Mouse (Mus musculus) hindbrain, embryonic 13.5 days (tissue): ENCODE measurements around the gene Ptchd3. TPM values are rescaled to one million over a fixed set of nuclear protein-coding genes. Genes with fewer than 3 reads are reported as not detected.
A peak's percentile ranks its signal among the peaks of the same experiment; 100 is the strongest.

ENCODE experiments used
- ATAC-seq: fragments of 200-750 bp; cut with Nextera tagmentation; 2 replicates; pipeline ENCODE4 v1.8.0; 2017; ENCODE audit warnings: moderate TSS enrichment; ENCODE audit not compliant: low FRiP score
- H3K27ac ChIP-seq: fragments of 300-500 bp; sonication (generic); 2 replicates; pipeline ENCODE4 v1.5.1; 2015; ENCODE audit warnings: inconsistent platforms, mild to moderate bottlenecking, moderate library complexity
- H3K27me3 ChIP-seq: fragments of 300-500 bp; sonication (generic); 2 replicates; pipeline ENCODE4 v1.6.1; 2015; ENCODE audit warnings: mild to moderate bottlenecking, inconsistent platforms
- H3K36me3 ChIP-seq: fragments of 300-500 bp; sonication (generic); 2 replicates; pipeline ENCODE4 v1.6.1; 2015; ENCODE audit warnings: mild to moderate bottlenecking, inconsistent platforms
- H3K4me1 ChIP-seq: fragments of 300-500 bp; sonication (generic); replicated peaks from 2 replicates; pipeline ENCODE4 v1.6.1; 2015; ENCODE audit warnings: inconsistent platforms
- H3K4me2 ChIP-seq: fragments of 300-500 bp; sonication (generic); 2 replicates; pipeline ENCODE4 v1.6.1; 2015; ENCODE audit warnings: inconsistent platforms, mild to moderate bottlenecking, moderate library complexity
- H3K4me3 ChIP-seq: fragments of 300-500 bp; sonication (generic); 2 replicates; pipeline ENCODE4 v1.5.1; 2015; ENCODE audit warnings: mild to moderate bottlenecking, inconsistent platforms
- H3K9ac ChIP-seq: fragments of 300-500 bp; sonication (generic); 2 replicates; pipeline ENCODE4 v1.6.1; 2015; ENCODE audit warnings: mild to moderate bottlenecking, inconsistent platforms
- H3K9me3 ChIP-seq: fragments of 300-500 bp; sonication (generic); 2 replicates; pipeline ENCODE4 v1.6.1; 2016; ENCODE audit warnings: inconsistent platforms
- WGBS: fragments of 180-500 bp; shearing (Covaris S2); methylation state at CpG from one replicate; pipeline ENCODE4 v1.1.7; 2015; 5-methylcytosine and 5-hydroxymethylcytosine counted together
- polyA plus RNA-seq: library from polyadenylated mRNA; unstranded; fragments of >200 nt; fragmentation: Nextera tagmentation; extraction: Ambion mirVana; gene quantifications from 2 replicates; pipeline ENCODE4 v1.2.1, GENCODE M21; 2015

The Ptchd3 gene
- polyA plus RNA-seq, 1 experiment from 2014 or later = not detected

- H3K27me3 ChIP-seq = no peaks in the 10 kb centered on the region
- H3K9me3 ChIP-seq = no peaks in the 10 kb centered on the region
- WGBS = 83% methylated on average over 2 of the region's 2 CpGs
- no peaks in the 10 kb centered on the region for H3K36me3 ChIP-seq
- ATAC-seq = no peak
- H3K4me3 ChIP-seq = no peak overlapping the region
- H3K9ac ChIP-seq = no peak overlapping the region
- H3K4me1 ChIP-seq = no peaks in the 10 kb centered on the region
- H3K4me2 ChIP-seq = no peak overlapping the region
- no peak overlapping the region for H3K27ac ChIP-seq
Observed at GRCm38 (mm10) chr11:121802743-121803142, 27.3 kb upstream of the Ptchd3 start.

DNA sequence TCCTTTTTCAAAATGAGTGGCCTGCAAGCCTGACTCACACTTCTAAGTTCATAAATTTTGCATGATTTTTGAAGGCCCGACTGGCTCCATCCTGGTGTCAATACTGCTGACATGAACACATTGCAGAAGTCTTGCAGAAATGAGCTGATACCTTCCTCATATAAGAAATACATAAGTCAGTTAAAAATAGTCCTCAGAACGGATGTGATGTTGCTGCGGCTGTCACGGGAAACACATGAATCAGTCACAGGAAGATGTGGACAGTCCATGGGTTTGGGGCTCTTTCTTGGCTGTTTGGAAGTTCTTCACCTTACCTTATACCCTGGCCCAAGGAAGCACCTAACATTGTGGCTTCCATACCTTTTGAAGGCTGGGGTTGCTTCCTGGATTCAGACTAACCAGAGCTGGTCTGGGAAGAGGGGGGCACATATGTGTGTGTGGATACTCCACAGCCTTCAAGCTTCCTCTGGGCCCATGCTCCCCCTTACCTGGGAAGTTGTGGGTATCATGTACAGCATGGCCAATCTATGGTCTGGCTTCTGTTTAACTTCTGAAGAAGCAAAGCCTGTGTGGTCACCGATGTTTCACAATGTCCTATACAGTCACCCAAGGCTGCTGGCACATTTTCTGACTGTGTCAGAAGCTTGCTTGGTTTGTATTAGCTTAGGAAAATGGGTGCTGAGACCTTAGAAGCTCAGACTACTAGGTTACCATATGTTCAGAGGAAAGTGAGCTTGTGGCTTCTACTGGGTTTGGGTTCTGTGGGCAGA lies 25.6 kb upstream of the Ptchd3 start:
- WGBS = 93% methylated on average over 5 of the region's 5 CpGs
- no peak overlapping the region for H3K4me2 ChIP-seq

DNA sequence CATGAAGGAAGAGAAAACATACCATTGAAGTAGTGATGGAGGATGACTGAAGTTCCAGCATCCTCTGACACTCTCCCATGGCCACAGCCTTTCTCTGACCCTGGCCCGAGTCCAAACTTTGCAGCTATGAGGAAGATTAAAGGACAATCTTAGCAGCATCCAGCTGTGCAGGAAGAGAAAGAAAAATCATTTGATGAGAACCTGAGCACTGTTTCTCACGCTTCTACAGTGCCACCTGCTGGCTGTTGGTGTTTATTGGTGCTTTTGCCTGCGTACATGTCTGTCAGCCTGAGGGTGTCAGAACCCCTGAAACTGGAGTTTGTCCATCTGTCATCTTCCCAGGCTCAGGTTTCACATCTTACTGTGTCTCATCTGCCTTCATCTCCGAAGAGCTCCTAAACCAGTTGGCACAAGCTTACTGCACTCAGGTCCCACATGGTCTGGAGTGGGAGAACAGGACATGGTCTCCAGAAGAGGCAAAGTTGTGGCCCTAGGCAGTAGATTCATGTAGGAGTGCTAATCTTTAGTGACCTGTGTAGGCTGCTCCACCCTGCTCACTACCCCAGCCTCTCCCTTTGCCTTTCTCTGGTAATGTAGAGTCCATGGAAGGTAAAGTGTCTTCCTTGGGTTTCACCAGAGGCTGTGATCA lies 21.7 kb upstream of the Ptchd3 start:
- ATAC-seq = no peak
- Histone ChIP-seq H3K9me3 (no peaks in the 10 kb centered on the region), H3K27ac (no peak overlapping the region), H3K4me2 (no peak overlapping the region), H3K4me1 (peaks cover 4% of the 10 kb centered on the region; the same call in 1 of the 2 replicates), H3K9ac (peak overlapping the region; percentile 35; the same call in 1 of the 2 replicates), H3K27me3 (no peaks in the 10 kb centered on the region), H3K4me3 (no peak overlapping the region), H3K36me3 (no peaks in the 10 kb centered on the region)
- 9% methylated on average over 4 of the region's 4 CpGs for WGBS

More for the DNA sequence above, 25.6 kb upstream of the Ptchd3 start:
- Histone ChIP-seq H3K36me3 (no peaks in the 10 kb centered on the region), H3K9ac (no peak overlapping the region), H3K9me3 (no peaks in the 10 kb centered on the region), H3K27ac (no peak overlapping the region), H3K4me1 (peaks cover 4% of the 10 kb centered on the region; the same call in 1 of the 2 replicates), H3K27me3 (no peaks in the 10 kb centered on the region), H3K4me3 (no peak overlapping the region)
- no peak for ATAC-seq

- 55% methylated on average over 1 of the region's 1 CpGs for WGBS
- Histone ChIP-seq H3K27ac (no peak overlapping the region), H3K36me3 (no peaks in the 10 kb centered on the region), H3K4me3 (no peak overlapping the region), H3K9ac (no peak overlapping the region), H3K27me3 (no peaks in the 10 kb centered on the region), H3K4me1 (peaks cover 4% of the 10 kb centered on the region; the same call in 1 of the 2 replicates), H3K4me2 (no peak overlapping the region), H3K9me3 (no peaks in the 10 kb centered on the region)
- no peak for ATAC-seq
Observed at GRCm38 (mm10) chr11:121808866-121809265, 21.2 kb upstream of the Ptchd3 start.

- Histone ChIP-seq H3K27me3 (no peaks in the 10 kb centered on the region), H3K36me3 (no peaks in the 10 kb centered on the region), H3K9ac (no peak overlapping the region), H3K4me1 (peaks cover 5% of the 10 kb centered on the region), H3K9me3 (no peaks in the 10 kb centered on the region), H3K4me2 (no peak overlapping the region), H3K4me3 (no peak overlapping the region), H3K27ac (no peak overlapping the region)
- WGBS = 49% methylated on average over 2 of the region's 2 CpGs
- no peak for ATAC-seq
Observed at GRCm38 (mm10) chr11:121845923-121846322, 15.9 kb downstream of the Ptchd3 start.

GRCm38 (mm10) chr11:121847790-121848299 lies 17.8 kb downstream of the Ptchd3 start:
- Histone ChIP-seq H3K4me3 (peak overlapping the region; percentile 53), H3K27me3 (no peaks in the 10 kb centered on the region), H3K9me3 (peaks cover 3% of the 10 kb centered on the region; the same call in 1 of the 2 replicates), H3K36me3 (no peaks in the 10 kb centered on the region), H3K4me2 (peak overlapping the region; percentile 70), H3K9ac (peak overlapping the region; percentile 76), H3K27ac (peak overlapping the region; percentile 88), H3K4me1 (peaks cover 5% of the 10 kb centered on the region)
- peak; percentile 99 for ATAC-seq
- under 1% methylated on average over 11 of the region's 11 CpGs for WGBS

Other genes starting within 250 kb of the Ptchd3 start
- 6.4 and 7.8 TPM in 2 replicates for gene B3gntl1, start 157.1 kb upstream of the Ptchd3 start, polyA plus RNA-seq
- gene Metrnl, start 128.7 kb upstream of the Ptchd3 start, polyA plus RNA-seq = 15.9 and 17.2 TPM in 2 replicates